ENCODE assay signal across 8 mouse cellular contexts in the genomic region with DNA sequence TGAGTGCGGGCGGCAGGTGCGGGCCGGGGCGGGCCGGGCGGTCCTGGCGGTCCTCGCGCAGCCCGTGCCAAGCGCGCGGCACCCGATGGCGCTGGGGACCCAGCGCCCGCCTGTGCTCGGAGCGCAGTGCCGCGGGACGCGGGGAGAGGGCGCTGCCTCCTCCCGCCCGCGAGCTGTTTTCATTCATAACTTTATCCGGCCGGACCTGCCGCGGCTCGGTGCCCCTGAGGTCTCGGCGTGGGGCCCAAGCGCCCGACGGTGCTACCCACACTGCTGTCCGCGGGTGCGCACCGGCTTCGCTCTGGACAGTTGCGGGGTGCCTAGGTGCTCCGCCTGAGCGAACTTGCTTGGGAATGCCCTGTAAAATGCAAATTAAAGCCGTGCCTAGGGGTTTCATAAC. TPM values are rescaled to one million over a fixed set of nuclear protein-coding genes. Genes with fewer than 3 reads are reported as not detected.
DNase-seq lines count a peak whose midpoint lies in the region; ATAC-seq lines count a peak whose summit lies in the region.

No protein-coding gene starts in this region.

- ATAC-seq in embryonic facial prominence, embryonic 14.5 days (ENCODE audit: low read depth): peak; percentile 70
- peak; percentile 65 for ATAC-seq in heart, embryonic 12.5 days (ENCODE audit: insufficient number of reproducible peaks, low FRiP score)
- peak; percentile 63 for ATAC-seq in kidney, embryonic 15.5 days (replicated peaks; ENCODE audit: low FRiP score)
- ATAC-seq in liver, embryonic 11.5 days (replicated peaks; ENCODE audit: low FRiP score): peak; percentile 76
- ATAC-seq in stomach, embryonic 14.5 days (ENCODE audit: insufficient number of reproducible peaks, insufficient read depth, low FRiP score, low read depth): peak; percentile 60

- H3K9me3 ChIP-seq in embryonic facial prominence, embryonic 14.5 days (ENCODE audit: control insufficient read depth, low read length): no peaks in the 10 kb centered on the region
- H3K9me3 ChIP-seq in heart, embryonic 12.5 days (replicated peaks): no peaks in the 10 kb centered on the region
- no peaks in the 10 kb centered on the region for H3K9me3 ChIP-seq in kidney, embryonic 15.5 days (replicated peaks)
- no peaks in the 10 kb centered on the region for H3K9me3 ChIP-seq in liver, embryonic 11.5 days (ENCODE audit: control insufficient read depth, low read length)
- H3K9me3 ChIP-seq in stomach, embryonic 14.5 days (ENCODE audit: control insufficient read depth, low read depth, low read length): no peaks in the 10 kb centered on the region

- H3K4me3 ChIP-seq in embryonic facial prominence, embryonic 14.5 days (ENCODE audit: low read depth, low read length): peak overlapping the region; percentile 89
- peak overlapping the region; percentile 83 for H3K4me3 ChIP-seq in heart, embryonic 12.5 days
- H3K4me3 ChIP-seq in kidney, embryonic 15.5 days (replicated peaks): peak overlapping the region; percentile 94
- H3K4me3 ChIP-seq in liver, embryonic 11.5 days (ENCODE audit: low read depth, low read length): peak overlapping the region; percentile 87
- peak overlapping the region; percentile 98 for H3K4me3 ChIP-seq in stomach, embryonic 14.5 days (ENCODE audit: low read depth, low read length)

- peaks cover 30% of the 10 kb centered on the region for H3K36me3 ChIP-seq in embryonic facial prominence, embryonic 14.5 days (ENCODE audit: control insufficient read depth, insufficient read depth, low read length)
- H3K36me3 ChIP-seq in heart, embryonic 12.5 days: peaks cover 18% of the 10 kb centered on the region
- peaks cover 33% of the 10 kb centered on the region for H3K36me3 ChIP-seq in kidney, embryonic 15.5 days
- peaks cover 19% of the 10 kb centered on the region for H3K36me3 ChIP-seq in liver, embryonic 11.5 days (ENCODE audit: control insufficient read depth, insufficient read depth, low read length)
- H3K36me3 ChIP-seq in stomach, embryonic 14.5 days (ENCODE audit: control insufficient read depth, insufficient read depth, low read length): peaks cover 25% of the 10 kb centered on the region

- peak overlapping the region; percentile 79 for H3K4me2 ChIP-seq in embryonic facial prominence, embryonic 14.5 days (ENCODE audit: low read depth, low read length)
- peak overlapping the region; percentile 91 for H3K4me2 ChIP-seq in heart, embryonic 12.5 days
- peak overlapping the region; percentile 60 for H3K4me2 ChIP-seq in kidney, embryonic 15.5 days
- peak overlapping the region; percentile 93 for H3K4me2 ChIP-seq in liver, embryonic 11.5 days
- H3K4me2 ChIP-seq in stomach, embryonic 14.5 days (replicated peaks; ENCODE audit: low read depth, low read length): peak overlapping the region; percentile 59

- under 1% methylated on average over 22 of the region's 47 CpGs for whole genome bisulfite sequencing in embryonic facial prominence, embryonic 14.5 days
- 2% methylated on average over 47 of the region's 47 CpGs for WGBS in heart, embryonic 12.5 days
- under 1% methylated on average over 39 of the region's 47 CpGs for WGBS in kidney, embryonic 15.5 days
- WGBS in liver, embryonic 11.5 days: under 1% methylated on average over 46 of the region's 47 CpGs
- under 1% methylated on average over 43 of the region's 47 CpGs for WGBS in stomach, embryonic 14.5 days

- peak overlapping the region; percentile 95 for H3K27ac ChIP-seq in embryonic facial prominence, embryonic 14.5 days (replicated peaks; ENCODE audit: low read depth, low read length)
- H3K27ac ChIP-seq in heart, embryonic 12.5 days (ENCODE audit: poor library complexity, severe bottlenecking): peak overlapping the region; percentile 69
- peak overlapping the region; percentile 97 for H3K27ac ChIP-seq in kidney, embryonic 15.5 days
- peak overlapping the region; percentile 82; the same call in 1 of the 2 replicates for H3K27ac ChIP-seq in liver, embryonic 11.5 days (ENCODE audit: low read depth, low read length)
- H3K27ac ChIP-seq in stomach, embryonic 14.5 days (ENCODE audit: low read length): peak overlapping the region; percentile 55

- H3K4me1 ChIP-seq in embryonic facial prominence, embryonic 14.5 days (ENCODE audit: control insufficient read depth, insufficient read depth, low read length): peaks cover 19% of the 10 kb centered on the region
- 0 out of 2 replicates have a peak, but pooled peaks cover 4% of the 10 kb centered on the region for H3K4me1 ChIP-seq in heart, embryonic 12.5 days (replicated peaks)
- H3K4me1 ChIP-seq in kidney, embryonic 15.5 days: peaks cover 42% of the 10 kb centered on the region
- H3K4me1 ChIP-seq in liver, embryonic 11.5 days (replicated peaks; ENCODE audit: control insufficient read depth, insufficient read depth, low read length): peaks cover 14% of the 10 kb centered on the region
- H3K4me1 ChIP-seq in stomach, embryonic 14.5 days (ENCODE audit: control insufficient read depth, insufficient read depth, low read length): peaks cover 24% of the 10 kb centered on the region; the same call in 1 of the 2 replicates

- H3K27me3 ChIP-seq in embryonic facial prominence, embryonic 14.5 days (replicated peaks; ENCODE audit: control insufficient read depth, insufficient read depth, low read length): no peaks in the 10 kb centered on the region
- peaks cover 7% of the 10 kb centered on the region for H3K27me3 ChIP-seq in heart, embryonic 12.5 days (replicated peaks)
- no peaks in the 10 kb centered on the region for H3K27me3 ChIP-seq in kidney, embryonic 15.5 days
- no peaks in the 10 kb centered on the region for H3K27me3 ChIP-seq in liver, embryonic 11.5 days (replicated peaks; ENCODE audit: control insufficient read depth, insufficient read depth, low read length)
- no peaks in the 10 kb centered on the region for H3K27me3 ChIP-seq in stomach, embryonic 14.5 days (ENCODE audit: control insufficient read depth, insufficient read depth, low read length)

- DNase-seq in 3T3-L1 (ENCODE audit: low read depth, low spot score): peak; percentile 63
- peak; percentile 84 for DNase-seq in adrenal gland, postnatal 25 days
- peak; percentile 79 for DNase-seq in embryonic facial prominence, embryonic 14.5 days (ENCODE audit: low spot score)
- peak; percentile 73 for DNase-seq in liver, embryonic 11.5 days (ENCODE audit: low spot score)
- DNase-seq in naive thymus-derived CD4-positive, alpha-beta T cell, adult 2 months (ENCODE audit: low read depth): peak; percentile 71

- H3K9ac ChIP-seq in embryonic facial prominence, embryonic 14.5 days (ENCODE audit: low read depth, low read length): peak overlapping the region; percentile 92
- H3K9ac ChIP-seq in heart, embryonic 12.5 days: peak overlapping the region; percentile 87
- H3K9ac ChIP-seq in kidney, embryonic 15.5 days: peak overlapping the region; percentile 95
- peak overlapping the region; percentile 84 for H3K9ac ChIP-seq in liver, embryonic 11.5 days (ENCODE audit: low read depth, low read length)
- peak overlapping the region; percentile 96 for H3K9ac ChIP-seq in stomach, embryonic 14.5 days (replicated peaks; ENCODE audit: low read depth, low read length)

RNA-seq across cellular contexts. Expression of gene Spry1, which starts 1.1 kb away (rescaled TPM):
- 19.8 and 20.7 TPM in 2 replicates for total RNA-seq in adrenal gland, postnatal 25 days (2021)
- 18.0 and 19.8 TPM in 2 replicates for polyA plus RNA-seq in embryonic facial prominence, embryonic 14.5 days (2014; fragmentation: Nextera tagmentation; extraction: Ambion mirVana)
- 5.1 and 5.4 TPM in 2 replicates for polyA plus RNA-seq in heart, embryonic 12.5 days (2016; fragmentation: Nextera tagmentation; extraction: Ambion mirVana)
- polyA plus RNA-seq in kidney, embryonic 15.5 days (2015; fragmentation: Nextera tagmentation; extraction: Ambion mirVana): 36.2 and 38.7 TPM in 2 replicates
- polyA plus RNA-seq in liver, embryonic 11.5 days (2014; fragmentation: Nextera tagmentation; extraction: Ambion mirVana): 6.2 and 8.0 TPM in 2 replicates
- 18.2 and 19.1 TPM in 2 replicates for polyA plus RNA-seq in stomach, embryonic 14.5 days (2014; fragmentation: Nextera tagmentation; extraction: Ambion mirVana)

Comparison
In these comparisons a context has a peak if more than half of its experiments do, and no peak if none do; other contexts are left out.
1. Peak in every context shown above with its lines: DNase-seq, ATAC-seq, H3K4me3 ChIP-seq and H3K27ac ChIP-seq.